Mouse (Mus musculus): ENCODE results near the gene Wfdc6a.
A peak's percentile ranks its signal among the peaks of the same experiment; 100 is the strongest.
"Not testable (repeated sequence)": the region's sequence is repeated elsewhere in the genome, so short reads cannot be mapped to it uniquely, and the experiment has no call there.

Wfdc6a gene

GRCm38 (mm10) chr2:164585025-164585725, at the start of gene Wfdc6a:
Wfdc6a (minus strand) TSS chr2:164585447.
- DNase-seq (ENCODE audit: low read depth, low spot score) = not testable (repeated sequence)

DNA sequence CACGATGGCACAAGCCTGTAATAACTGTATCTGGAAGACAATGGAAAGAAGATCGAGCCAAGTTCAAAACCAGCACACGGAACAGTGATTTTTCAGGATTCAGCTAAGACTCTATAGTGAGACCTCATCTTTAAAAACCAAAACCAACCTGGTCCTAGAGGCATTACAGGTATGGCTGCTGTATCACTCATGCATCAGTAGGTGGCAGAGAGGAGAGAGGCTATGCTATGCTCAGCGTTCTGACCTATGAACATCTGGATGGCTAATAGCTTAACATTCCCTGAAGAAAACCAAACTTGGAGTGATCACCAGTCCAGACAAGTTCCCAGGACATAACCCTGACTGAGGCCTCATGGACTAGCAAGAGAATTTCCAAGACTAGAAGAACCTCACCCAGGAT, 36.5 kb upstream of the Wfdc6a start:
- no peak for DNase-seq (ENCODE audit: low read depth, low spot score)

DNA sequence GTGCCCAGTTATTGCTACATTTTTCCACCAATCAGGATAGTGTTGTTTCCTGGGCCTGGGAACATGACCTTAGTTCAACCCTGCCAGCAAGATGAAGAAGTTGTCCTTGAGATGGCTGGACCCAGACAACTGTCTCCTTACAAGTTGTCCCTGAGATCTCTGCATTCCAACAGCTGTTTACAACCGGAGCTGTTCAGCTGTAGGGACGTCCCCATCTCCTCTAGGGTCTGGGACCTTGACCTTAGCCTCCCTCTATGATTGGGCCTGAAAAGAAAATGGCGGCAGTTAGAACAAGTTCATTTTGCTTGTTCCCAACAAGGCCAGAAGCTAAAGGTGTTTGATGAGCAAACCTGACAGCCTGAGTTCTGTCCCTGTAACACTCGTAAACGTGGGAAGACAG, 33.8 kb upstream of the Wfdc6a start:
- DNase-seq (ENCODE audit: low read depth, low spot score) = no peak

- no peak for DNase-seq (ENCODE audit: low read depth, low spot score)
Measured at GRCm38 (mm10) chr2:164615386-164615785, 30.1 kb upstream of the Wfdc6a start.

- not testable (repeated sequence) for DNase-seq (ENCODE audit: low read depth, low spot score)
Measured at GRCm38 (mm10) chr2:164613471-164613870, 28.2 kb upstream of the Wfdc6a start, which contains the start of the genes Wfdc6b and Wfdc8. Wfdc6b (plus strand) TSS chr2:164613522. Wfdc8 (minus strand) TSS chr2:164613626.

DNA sequence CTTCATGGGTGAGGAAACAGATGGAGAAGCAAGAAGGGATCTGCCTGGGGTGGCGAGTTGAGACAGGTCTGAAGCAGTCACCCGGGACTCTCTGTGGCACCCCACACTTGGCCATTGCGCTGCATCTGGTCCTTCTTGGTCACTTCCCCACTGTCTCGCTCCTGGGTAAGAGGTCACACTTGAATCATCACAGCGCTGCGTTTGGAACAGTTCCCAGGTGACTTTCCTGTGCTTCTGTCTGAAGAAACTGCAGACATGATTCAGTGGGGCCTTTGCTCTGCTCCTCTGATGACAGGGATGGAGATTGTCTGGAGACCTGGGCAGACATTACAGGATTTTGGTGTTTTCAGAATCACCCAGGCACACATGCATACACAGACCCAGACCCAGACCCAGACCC, 23.5 kb upstream of the Wfdc6a start:
- no peak for DNase-seq (ENCODE audit: low read depth, low spot score)

DNA sequence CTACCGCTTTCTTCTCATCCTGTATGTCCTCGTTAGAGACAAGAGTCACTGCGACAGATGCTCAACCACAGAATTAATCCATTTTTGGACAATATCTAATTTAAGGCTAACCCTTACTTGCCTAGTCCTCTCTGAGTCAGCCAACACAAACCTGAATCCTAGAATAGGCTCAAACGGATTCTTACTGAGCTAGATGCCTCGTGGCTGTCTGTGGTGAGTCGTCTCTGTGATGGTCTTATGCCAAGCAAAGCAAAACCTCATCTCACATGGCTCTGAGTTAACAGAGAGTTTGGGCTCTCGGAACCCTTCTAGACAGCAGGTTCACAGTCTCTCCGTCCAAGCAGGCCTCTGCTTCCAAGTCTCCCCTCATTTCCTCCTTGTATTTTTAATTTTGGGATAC, 19.2 kb upstream of the Wfdc6a start:
- DNase-seq (ENCODE audit: low read depth, low spot score) = no peak

DNA sequence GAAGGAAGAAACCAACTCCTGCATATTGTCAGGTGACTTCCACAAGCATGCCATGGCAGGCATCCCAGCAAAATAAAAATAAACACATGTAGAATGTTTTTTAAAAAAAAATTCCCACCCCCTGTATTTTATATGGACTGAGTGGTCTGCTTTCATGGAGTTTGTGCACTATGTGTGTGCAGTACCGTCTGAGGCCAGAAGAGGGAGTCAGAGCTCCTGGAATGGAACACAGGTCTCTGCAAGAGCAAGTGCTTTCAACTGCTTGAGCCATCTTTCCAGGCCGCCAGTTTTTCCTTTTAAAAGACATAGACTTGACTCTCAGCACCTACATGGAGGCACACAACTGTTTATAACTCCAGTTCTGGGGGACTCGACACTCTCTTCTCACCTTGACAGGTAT, 18.2 kb upstream of the Wfdc6a start:
- no peak for DNase-seq (ENCODE audit: low read depth, low spot score)

- no peak for DNase-seq (ENCODE audit: low read depth, low spot score)
Measured at GRCm38 (mm10) chr2:164600179-164600578, 14.9 kb upstream of the Wfdc6a start.

DNA sequence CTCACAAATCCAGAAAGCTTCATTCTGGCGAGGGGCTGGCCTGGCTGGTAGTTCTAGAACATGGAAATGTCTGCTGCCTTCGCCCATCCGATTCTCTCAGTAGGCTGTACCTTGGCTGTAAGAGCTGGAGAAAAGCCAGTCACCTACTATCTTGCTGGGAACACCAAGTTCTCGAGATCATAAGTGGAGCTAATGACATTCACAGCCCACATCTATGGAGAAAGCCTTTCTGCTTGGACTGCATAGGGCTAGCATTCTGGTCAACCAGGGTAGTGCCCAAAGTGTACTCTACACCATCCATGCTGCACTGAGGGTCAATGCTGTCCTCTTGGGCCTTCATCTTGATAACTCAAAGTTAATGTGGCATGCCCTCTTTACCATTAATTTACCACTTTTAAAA, 8.2 kb upstream of the Wfdc6a start, which contains the start of gene Eppin:
Gene Eppin, minus strand, starts transcription at position 101 of the 400 bp plus-strand sequence.
- DNase-seq (ENCODE audit: low read depth, low spot score) = no peak

DNA sequence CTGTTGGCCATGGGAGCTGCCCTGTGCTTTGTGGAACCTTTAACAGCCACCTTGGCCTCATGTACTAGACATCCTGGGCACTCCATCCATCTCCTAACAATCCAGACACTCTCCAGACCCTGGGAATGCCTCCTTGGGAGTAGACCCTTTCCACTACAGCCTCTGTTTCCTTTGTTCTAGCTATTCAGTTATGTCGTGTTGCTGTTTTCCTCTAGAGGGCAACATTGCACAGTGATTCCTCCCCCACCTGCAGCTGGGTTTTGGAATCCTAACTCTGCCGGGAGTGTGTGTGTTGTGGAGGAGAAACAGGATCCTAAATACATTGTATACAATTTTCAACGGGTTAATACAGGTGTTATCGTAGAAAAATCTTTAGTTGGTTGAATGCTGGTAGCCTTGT, 6.8 kb upstream of the Wfdc6a start:
- DNase-seq (ENCODE audit: low read depth, low spot score) = peak; percentile 32

GRCm38 (mm10) chr2:164573359-164573758, 11.9 kb downstream of the Wfdc6a start, which contains the start of gene Spint3:
Spint3 (minus strand) TSS chr2:164573459.
- not testable (repeated sequence) for DNase-seq (ENCODE audit: low read depth, low spot score)

DNA sequence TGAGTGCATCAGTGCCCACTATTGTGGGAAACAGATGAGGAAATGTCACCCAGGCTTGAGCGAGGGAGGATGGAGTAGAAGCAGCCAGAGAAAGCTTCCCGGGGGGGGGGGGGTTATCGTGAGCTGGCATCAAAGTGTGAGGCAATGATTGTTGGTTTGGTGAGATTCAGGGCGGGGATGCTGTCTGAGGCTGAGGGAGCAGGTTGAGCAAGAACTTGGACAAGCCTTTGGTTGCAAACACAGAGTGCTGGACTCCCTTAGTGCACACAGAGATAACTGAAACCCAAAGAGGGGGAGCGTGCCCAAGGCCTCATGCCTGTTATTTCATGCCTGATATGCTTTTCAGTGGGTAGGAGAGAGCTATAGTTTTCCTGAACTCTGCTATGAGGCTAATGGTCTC, 17.8 kb downstream of the Wfdc6a start:
- no peak for DNase-seq (ENCODE audit: low read depth, low spot score)

- DNase-seq (ENCODE audit: low read depth, low spot score) = no peak
Measured at GRCm38 (mm10) chr2:164566997-164567396, 18.2 kb downstream of the Wfdc6a start.

GRCm38 (mm10) chr2:164564346-164564745, 20.9 kb downstream of the Wfdc6a start:
- no peak for DNase-seq (ENCODE audit: low read depth, low spot score)

GRCm38 (mm10) chr2:164563339-164564038, 21.8 kb downstream of the Wfdc6a start:
- DNase-seq (ENCODE audit: low read depth, low spot score) = peak; percentile 39

DNA sequence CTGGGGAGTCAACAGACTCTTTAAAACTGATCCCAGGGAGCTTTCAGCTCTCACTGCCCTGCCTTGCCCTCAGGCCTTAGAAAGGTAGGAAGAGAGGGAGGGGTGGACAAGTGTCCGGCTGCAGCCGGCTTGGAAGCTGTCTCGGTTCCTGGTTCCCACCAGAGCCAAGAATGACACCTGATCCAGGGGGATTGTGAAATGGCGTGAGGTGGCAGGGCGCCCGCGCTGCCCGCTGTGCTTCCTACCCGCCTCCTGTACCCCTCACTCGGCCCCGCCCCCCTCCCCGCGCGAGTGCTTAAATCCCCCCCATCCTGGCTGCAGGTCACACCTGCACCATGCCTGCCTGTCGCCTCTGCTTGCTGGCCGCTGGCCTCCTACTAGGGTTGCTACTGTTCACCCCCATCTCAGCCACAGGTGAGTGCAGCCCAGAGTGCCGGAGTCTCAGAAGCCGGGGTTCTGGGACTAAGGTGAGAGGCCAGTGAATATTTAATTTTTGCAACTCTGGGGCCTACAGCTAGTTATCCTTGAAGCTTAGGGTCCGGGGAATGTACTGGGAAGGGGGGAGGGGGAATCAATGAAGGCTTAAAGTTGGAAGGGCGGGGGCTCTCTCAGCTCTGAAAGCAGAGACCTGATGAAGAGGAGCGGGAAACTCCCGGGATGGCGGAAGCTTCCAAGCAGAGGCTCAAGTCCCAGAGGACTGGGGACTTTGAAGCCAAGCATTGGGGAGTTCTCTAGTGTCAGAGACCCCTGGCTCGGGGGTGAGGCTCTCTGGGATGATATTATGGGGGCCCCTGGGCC, 22.7 kb downstream of the Wfdc6a start, which contains the start of gene Wfdc2:
Gene Wfdc2, plus strand, starts transcription at position 23 of the 798 bp plus-strand sequence.
- no peak for DNase-seq (ENCODE audit: low read depth, low spot score)

DNA sequence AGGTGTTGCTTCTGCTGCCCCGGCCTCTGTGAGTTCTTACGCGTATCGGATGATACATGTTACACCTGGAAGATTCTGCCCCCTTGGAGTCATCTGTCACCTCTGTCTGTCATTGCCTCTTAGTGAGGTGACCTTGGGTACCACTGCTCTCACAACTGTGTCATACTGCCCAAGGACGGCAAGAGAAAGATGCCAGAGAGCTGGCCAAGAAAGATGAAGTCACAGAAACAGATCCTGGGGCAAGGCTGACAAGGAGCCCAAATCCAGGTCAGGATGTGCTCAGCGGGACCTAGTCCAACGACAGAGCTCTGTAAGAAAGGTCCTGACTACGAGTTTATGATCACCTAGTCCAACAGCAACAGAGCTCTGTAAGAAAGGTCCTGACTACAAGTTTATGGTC, 25.1 kb downstream of the Wfdc6a start:
- no peak for DNase-seq (ENCODE audit: low read depth, low spot score)

DNA sequence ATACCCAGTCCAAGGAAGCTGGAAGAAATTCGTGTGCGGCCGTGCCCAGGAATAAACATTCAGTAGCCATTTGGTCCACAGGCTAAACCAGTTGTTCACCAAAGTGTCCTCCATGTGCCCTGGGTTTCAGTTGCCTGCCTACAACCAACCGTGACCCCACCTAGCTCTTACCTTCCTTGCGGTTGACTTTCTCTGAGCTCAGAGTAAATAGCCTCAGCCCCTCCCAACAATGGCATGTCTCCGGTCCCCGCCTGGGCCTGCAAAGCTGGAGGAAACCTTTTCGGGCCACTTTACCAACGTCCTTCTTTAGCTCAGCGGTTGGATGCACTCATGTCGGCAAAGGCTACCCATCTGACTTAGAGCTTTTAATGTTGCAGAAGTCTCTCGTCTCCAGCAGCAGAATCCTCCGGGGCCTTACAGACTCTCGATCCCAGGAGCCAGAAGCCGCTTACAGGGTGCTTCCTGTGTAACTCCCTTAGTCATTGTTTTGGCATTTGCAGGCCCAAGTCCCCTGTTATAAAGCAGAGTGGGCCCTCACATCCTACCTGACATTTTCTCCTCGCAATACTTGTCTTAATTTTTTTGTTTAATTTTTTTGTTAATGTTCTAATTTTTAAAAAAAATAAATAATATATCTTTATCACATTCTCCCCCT, 26.1 kb downstream of the Wfdc6a start:
- DNase-seq (ENCODE audit: low read depth, low spot score) = no peak

DNA sequence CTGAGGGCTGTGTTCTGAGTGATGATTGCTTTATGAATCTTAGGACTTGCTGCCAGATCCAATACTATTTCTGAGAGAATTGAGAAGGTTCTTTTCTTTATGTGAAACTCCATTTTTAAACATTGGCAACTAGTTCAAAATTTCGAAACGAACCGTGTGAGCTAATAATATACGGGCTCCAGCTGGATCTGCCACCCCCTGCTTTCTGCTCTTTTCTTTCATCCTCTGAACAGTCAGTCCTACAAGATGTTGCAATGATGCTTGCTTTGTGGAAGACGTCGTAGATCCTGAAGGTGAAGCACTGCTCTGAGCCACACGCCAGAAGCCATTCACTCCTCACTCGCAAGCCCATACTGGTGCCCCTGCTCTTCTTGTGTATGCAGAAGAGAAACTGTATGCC, 26.8 kb downstream of the Wfdc6a start:
- DNase-seq (ENCODE audit: low read depth, low spot score) = no peak

- no peak for DNase-seq (ENCODE audit: low read depth, low spot score)
Measured at GRCm38 (mm10) chr2:164551502-164551901, 33.7 kb downstream of the Wfdc6a start.

GRCm38 (mm10) chr2:164550895-164551269, 34.4 kb downstream of the Wfdc6a start:
- no peak for DNase-seq (ENCODE audit: low read depth, low spot score)
